Mouse (Mus musculus): Measurements from ENCODE around the gene Golt1a.
"Not testable (repeated sequence)": the region's sequence is repeated elsewhere in the genome, so short reads cannot be mapped to it uniquely, and the experiment has no call there.

Golt1a gene

GRCm38 (mm10) chr1:133307318-133307717 is 2.3 kb upstream of the Golt1a start:
- peak; percentile 31 to 60 for DNase-seq

GRCm38 (mm10) chr1:133311240-133311639 is 1.6 kb downstream of the Golt1a start:
- DNase-seq = no peak

- no peak for DNase-seq
Measured at GRCm38 (mm10) chr1:133311946-133312345, 2.3 kb downstream of the Golt1a start.

DNA sequence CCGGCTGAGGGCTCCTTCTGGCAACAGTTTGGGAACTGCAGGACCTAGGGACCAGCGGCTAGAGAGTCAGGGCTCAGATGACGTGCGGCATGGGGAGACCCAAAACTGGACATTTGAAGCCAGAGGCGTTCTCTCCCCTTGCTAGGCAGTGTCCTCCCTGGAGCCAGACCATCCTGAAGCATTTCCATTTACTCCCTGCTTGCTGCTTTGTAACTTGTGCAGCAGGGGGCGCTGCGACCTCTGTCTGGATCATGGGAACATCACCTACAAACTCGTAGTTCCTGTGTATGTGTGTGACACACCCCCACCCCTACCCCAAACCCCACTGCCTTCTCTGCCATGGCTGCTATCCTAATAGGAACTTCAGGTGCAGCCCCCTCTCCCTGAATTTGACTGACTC is 4.8 kb downstream of the Golt1a start:
- DNase-seq = peak; percentile 80 to 85

DNA sequence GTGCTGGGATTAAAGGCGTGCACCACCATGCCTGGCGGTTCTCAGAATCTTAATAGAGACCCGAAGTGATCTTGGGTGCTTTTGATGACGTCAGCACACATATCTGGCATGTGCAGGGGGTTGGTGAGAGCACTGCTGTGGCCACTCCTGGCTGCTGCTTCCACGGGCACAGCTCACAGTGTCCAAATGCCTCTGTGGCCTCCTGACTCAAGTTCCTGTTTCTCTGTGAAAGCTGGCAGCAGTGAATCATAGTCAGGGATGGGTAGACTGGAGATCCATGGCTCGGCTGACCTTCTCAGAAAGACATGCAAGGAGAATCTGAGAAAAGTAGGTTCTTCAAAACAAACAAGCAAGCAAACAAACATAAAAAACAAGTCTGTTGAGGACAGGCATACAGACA is 6.2 kb downstream of the Golt1a start:
- no peak for DNase-seq

DNA sequence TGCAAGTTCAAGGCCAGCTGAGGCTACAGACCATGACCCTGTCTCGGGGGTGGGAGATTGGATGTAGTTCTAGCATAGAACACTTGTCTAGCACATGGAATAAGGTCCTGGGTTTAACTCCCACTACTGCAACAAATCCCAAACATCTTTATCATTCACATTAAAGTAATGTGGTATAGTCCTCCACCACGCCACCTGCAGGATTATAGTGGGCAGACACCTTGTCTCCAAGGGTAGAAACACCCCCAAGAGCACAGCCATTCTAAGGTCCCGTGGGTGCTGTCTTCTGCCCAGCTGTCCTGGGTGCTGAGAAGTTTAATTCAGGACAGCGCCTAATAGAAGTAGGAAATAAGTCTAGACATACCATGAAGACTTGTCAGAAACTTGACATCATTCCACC is 7.0 kb downstream of the Golt1a start:
- DNase-seq = no peak

DNA sequence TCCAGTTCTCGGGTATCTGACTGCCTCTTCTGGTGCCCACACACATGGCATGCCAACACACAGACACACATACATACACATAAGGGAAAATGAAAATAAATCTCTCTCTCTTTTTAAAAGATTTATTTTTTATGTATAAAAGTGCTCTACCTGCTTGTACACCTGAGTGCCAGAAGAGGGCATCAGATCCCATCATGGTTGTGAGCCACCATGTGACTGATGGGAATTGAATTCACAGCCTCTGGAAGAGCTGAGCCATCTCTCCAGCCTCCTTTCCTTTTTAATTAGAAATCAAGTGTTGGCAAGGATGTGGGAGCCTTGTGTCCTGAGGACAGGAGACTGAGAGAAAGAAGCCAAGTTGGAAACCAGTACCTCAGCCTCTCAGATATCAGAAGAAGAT is 7.5 kb downstream of the Golt1a start:
- no peak for DNase-seq

- DNase-seq = no peak
Measured at GRCm38 (mm10) chr1:133321267-133321925, 11.8 kb downstream of the Golt1a start, which contains the start of gene Kiss1. Gene Kiss1, plus strand, starts transcription at chr1:133321875.

- DNase-seq = peak; percentile 22 to 46
Measured at GRCm38 (mm10) chr1:133323333-133323732, 13.7 kb downstream of the Golt1a start.

DNA sequence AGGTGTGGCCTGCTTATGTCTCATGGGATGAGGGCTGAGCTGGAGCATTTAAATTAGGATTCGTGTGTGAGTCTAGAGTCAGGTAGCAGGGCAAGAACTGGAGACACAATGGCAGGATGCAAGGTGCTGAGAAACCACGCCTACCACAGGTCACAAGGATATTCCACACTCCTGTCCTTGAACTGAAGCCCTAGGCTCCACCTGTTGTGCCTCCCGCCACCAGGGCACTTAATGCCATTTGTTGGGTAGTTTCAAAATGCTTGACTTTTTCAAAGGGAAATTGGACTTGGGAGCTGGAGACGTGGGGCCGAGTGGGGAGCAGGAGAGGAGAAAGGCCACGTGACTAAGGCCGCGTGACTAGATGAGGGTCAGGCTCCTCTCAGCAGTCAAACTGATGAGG is 16.4 kb downstream of the Golt1a start:
- DNase-seq = no peak

DNA sequence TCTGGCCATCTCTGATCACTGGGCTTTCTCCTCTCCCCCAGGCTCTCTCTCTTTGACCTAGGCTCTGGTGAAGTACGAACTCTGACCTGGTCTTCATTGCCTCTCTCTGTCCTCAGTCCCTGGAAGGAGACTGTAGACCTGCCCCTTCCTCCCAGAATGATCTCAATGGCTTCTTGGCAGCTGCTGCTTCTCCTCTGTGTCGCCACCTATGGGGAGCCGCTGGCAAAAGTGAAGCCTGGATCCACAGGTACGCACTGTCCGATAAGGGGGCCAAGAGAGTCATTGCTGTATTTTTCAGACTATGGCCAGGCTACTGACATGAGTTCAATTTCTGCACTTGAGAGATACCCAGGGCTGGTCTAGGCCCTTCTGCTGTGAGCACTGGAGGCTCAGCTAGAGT is 17.5 kb downstream of the Golt1a start:
- DNase-seq = no peak

GRCm38 (mm10) chr1:133328299-133328795 is 18.7 kb downstream of the Golt1a start:
- DNase-seq = no peak

DNA sequence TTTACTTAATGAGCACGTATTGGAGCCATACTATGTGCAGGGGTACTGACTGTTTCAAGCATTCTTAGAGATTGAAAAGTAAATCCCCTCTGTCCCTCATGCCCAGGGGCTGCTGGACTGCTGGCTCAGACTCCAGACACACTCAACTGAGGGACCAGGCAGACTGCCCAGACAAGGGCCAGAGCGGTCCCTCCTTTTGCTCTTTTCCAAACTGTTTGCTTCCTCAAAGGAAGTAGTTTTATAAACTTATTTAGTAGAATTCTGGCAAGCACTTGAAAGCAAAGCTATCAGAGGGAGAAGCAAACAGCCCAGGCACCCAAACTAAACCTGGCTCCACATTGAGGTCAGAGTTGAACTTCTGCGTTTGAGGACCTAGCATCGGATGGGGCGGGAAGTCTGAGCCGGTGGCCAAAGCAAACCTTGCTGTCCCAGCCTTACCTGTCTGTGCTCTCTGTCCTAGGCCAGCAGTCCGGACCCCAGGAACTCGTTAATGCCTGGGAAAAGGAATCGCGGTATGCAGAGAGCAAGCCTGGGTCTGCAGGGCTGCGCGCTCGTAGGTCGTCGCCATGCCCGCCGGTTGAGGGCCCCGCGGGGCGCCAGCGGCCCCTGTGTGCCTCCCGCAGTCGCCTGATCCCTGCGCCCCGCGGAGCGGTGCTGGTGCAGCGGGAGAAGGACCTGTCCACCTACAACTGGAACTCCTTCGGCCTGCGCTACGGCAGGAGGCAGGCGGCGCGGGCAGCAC is 19.5 kb downstream of the Golt1a start:
- DNase-seq = peak; percentile 50 to 59

GRCm38 (mm10) chr1:133329638-133329964 is 20.0 kb downstream of the Golt1a start:
- no peak for DNase-seq

GRCm38 (mm10) chr1:133331142-133331541 is 21.5 kb downstream of the Golt1a start:
- no peak for DNase-seq

DNA sequence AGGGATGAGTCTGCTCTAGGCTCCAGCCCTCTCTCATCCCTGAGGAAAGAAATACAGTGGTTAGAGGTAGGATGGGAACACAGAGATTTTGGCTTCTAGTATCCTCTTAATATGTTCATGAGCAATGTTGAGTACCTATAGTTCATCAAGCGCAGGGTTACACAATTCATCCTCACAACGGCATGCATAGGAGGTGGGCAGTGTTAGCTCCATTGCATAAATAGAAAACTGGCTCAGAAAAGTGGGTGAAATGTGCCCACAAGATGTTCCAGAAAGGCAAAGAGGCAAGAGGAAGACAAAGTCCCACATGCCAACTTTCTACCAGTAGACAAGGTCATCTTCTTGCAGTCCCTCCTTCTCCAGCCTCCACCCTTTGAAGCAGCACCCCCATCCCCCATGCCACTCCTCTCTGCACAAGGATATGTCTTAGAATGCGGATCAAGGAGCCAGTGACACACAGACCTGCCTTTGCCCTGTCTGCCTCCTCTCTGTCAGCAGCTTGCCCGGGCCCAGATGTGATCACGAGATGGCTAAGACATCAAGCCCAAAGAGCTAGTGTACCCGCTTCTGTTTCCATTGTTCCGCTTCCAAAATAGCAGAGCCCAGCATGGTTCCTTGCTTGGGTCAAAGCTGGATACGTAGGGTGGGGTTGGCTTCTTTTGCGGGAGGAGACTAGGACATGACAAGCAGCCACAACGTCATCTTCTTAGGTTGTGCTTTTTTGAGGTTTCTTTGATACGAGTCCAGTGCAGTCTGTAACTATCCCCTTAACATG is 23.2 kb downstream of the Golt1a start:
- DNase-seq = no peak

DNA sequence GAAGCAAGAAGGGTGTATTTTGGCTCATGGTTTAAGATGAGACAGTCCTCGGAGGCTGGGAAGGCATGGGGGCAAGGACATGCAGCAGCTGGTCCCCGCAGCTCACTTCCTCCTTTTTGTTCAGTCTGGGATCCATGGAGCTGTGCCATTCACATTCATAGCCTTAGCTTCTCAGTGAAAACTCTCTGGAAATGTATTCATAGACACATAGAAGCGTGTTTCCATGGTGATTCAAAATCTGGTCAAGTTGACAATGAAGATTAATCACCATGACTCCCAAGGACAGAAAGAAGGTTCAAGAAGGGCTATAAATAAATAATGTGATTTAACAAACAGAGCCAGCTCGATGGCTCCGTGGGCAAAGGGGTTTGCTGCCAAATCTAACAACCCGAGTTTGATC is 24.3 kb downstream of the Golt1a start:
- no peak for DNase-seq

DNA sequence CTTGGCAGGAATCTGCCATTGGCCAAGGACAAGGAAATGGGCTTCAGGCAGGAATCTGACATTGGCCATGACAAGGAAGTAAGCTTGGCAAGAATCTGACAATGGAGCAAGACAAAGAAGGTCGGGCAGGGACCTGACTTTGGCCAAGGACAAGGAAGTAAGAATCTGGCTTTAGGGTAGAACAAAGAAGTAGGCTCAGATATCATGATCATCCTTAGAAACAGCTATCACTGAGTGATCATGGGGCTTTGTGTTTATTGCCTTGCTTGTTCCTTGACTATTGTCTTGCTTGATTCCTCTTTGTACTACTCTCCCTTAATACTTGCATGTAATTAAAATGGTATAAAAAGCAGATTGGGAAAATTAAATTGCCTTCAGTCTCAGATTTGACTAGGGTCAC is 30.8 kb downstream of the Golt1a start:
- not testable (repeated sequence) for DNase-seq

DNA sequence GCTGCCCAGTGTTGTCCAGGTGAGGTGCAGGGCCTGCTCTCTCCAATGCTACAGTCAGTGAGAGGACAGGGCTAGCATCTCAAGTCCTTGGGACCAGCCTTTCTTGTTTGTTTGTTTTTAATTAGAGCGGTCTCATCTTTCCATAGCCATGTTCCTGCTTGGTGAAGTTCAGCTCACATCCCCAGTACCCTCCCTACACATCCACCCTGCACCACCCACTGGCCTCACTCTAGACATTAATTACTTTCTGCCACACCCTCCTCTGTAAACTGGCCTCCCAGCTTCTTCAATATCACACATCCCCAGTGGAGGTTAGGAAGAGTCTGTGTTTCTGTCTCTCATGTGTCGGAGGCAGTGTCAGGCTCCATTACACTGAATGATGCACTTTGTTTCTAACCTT is 34.8 kb downstream of the Golt1a start:
- DNase-seq = no peak

DNA sequence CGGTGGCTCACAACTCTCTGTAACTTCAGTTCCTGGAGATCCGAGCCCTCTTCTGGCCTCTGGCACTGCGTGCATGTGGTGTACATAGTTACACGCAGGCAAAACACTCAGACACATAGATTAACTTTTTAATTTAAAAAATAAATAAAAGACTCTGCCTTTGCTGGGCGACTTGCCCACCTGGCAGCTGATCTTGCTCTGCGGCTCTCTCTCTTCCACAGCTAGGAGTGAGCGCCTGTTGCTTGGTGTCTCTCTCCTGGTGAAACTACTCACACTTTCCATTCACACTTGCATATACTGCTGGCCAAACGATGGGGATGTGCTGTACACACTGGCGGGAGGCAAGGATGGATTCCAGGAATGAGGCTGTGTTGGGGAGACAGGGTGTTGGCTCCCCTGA is 36.9 kb downstream of the Golt1a start:
- peak; percentile 28 to 32 for DNase-seq

GRCm38 (mm10) chr1:133347226-133347625 is 37.6 kb downstream of the Golt1a start:
- DNase-seq = no peak

GRCm38 (mm10) chr1:133347693-133348520 is 38.3 kb downstream of the Golt1a start:
- peak; percentile 32 to 46 for DNase-seq

GRCm38 (mm10) chr1:133350210-133350609 is 40.6 kb downstream of the Golt1a start, which contains the start of gene Ren1:
Gene Ren1, plus strand, starts transcription at chr1:133350510.
- peak; percentile 32 to 39 for DNase-seq

Data from kidney, postnatal 4 days (tissue).